Mouse (Mus musculus) midbrain, embryonic 13.5 days (tissue): ENCODE data around the gene Ifna14. TPM values are rescaled to one million over a fixed set of nuclear protein-coding genes. Genes with fewer than 3 reads are reported as not detected.

ENCODE experiments used
- ATAC-seq: fragments of 200-750 bp; cut with Nextera tagmentation; 2 replicates; pipeline ENCODE4 v1.8.0; 2017; ENCODE audit warnings: mild to moderate bottlenecking, moderate TSS enrichment, moderate library complexity
- H3K27ac ChIP-seq: fragments of 300-500 bp; sonication (generic); 2 replicates; pipeline ENCODE4 v1.5.1; 2015; ENCODE audit warnings: inconsistent platforms, mild to moderate bottlenecking, moderate library complexity
- H3K27me3 ChIP-seq: fragments of 300-500 bp; sonication (generic); 2 replicates; pipeline ENCODE4 v1.6.1; 2015; ENCODE audit warnings: mild to moderate bottlenecking, inconsistent platforms
- H3K36me3 ChIP-seq: fragments of 300-500 bp; sonication (generic); 2 replicates; pipeline ENCODE4 v1.6.1; 2015; ENCODE audit warnings: mild to moderate bottlenecking, inconsistent platforms
- H3K4me1 ChIP-seq: fragments of 300-500 bp; sonication (generic); replicated peaks from 2 replicates; pipeline ENCODE4 v1.6.1; 2015; ENCODE audit warnings: inconsistent platforms
- H3K4me2 ChIP-seq: fragments of 300-500 bp; sonication (generic); replicated peaks from 2 replicates; pipeline ENCODE4 v1.6.1; 2015; ENCODE audit warnings: moderate library complexity, mild to moderate bottlenecking, inconsistent platforms
- H3K4me3 ChIP-seq: fragments of 300-500 bp; sonication (generic); replicated peaks from 2 replicates; pipeline ENCODE4 v1.5.1; 2015; ENCODE audit warnings: mild to moderate bottlenecking, inconsistent platforms
- H3K9ac ChIP-seq: fragments of 300-500 bp; sonication (generic); replicated peaks from 2 replicates; pipeline ENCODE4 v1.6.1; 2015; ENCODE audit warnings: mild to moderate bottlenecking, inconsistent platforms
- H3K9me3 ChIP-seq: fragments of 300-500 bp; sonication (generic); 2 replicates; pipeline ENCODE4 v1.6.1; 2016; ENCODE audit warnings: mild to moderate bottlenecking, inconsistent platforms
- WGBS: fragments of 180-500 bp; shearing (Covaris S2); methylation state at CpG from one replicate; pipeline ENCODE4 v1.1.7; 2015; 5-methylcytosine and 5-hydroxymethylcytosine counted together
- polyA plus RNA-seq: library from polyadenylated mRNA; unstranded; fragments of >200 nt; fragmentation: Nextera tagmentation; extraction: Ambion mirVana; gene quantifications from 2 replicates; pipeline ENCODE4 v1.2.1, GENCODE M21; 2015

The Ifna14 gene
- polyA plus RNA-seq, 1 experiment from 2014 or later: not detected

- H3K27me3 ChIP-seq: no peaks in the 10 kb centered on the region
- no peaks in the 10 kb centered on the region for H3K9me3 ChIP-seq
- no peak overlapping the region for H3K27ac ChIP-seq
- no peak for ATAC-seq
- H3K4me2 ChIP-seq: no peak overlapping the region
- H3K36me3 ChIP-seq: no peaks in the 10 kb centered on the region
- H3K9ac ChIP-seq: no peak overlapping the region
- no peak overlapping the region for H3K4me3 ChIP-seq
- H3K4me1 ChIP-seq: no peaks in the 10 kb centered on the region
- 94% methylated on average over 2 of the region's 2 CpGs for WGBS
Measured at GRCm38 (mm10) chr4:88533499-88533898, 38.1 kb downstream of the Ifna14 start.

- H3K4me3 ChIP-seq: no peak overlapping the region
- H3K27me3 ChIP-seq: no peaks in the 10 kb centered on the region
- WGBS: 91% methylated on average over 2 of the region's 2 CpGs
- no peak overlapping the region for H3K4me2 ChIP-seq
- no peaks in the 10 kb centered on the region for H3K36me3 ChIP-seq
- H3K27ac ChIP-seq: no peak overlapping the region
- ATAC-seq: no peak
- no peak overlapping the region for H3K9ac ChIP-seq
- no peaks in the 10 kb centered on the region for H3K4me1 ChIP-seq
- H3K9me3 ChIP-seq: no peaks in the 10 kb centered on the region
Measured at GRCm38 (mm10) chr4:88530892-88531291, 40.7 kb downstream of the Ifna14 start.

GRCm38 (mm10) chr4:88530271-88530670, 41.3 kb downstream of the Ifna14 start:
- no peaks in the 10 kb centered on the region for H3K9me3 ChIP-seq
- H3K4me2 ChIP-seq: no peak overlapping the region
- no peaks in the 10 kb centered on the region for H3K4me1 ChIP-seq
- no peak overlapping the region for H3K9ac ChIP-seq
- no peak overlapping the region for H3K27ac ChIP-seq
- H3K36me3 ChIP-seq: no peaks in the 10 kb centered on the region
- no peaks in the 10 kb centered on the region for H3K27me3 ChIP-seq
- no peak overlapping the region for H3K4me3 ChIP-seq
- no peak for ATAC-seq
- WGBS: 66% methylated on average over 4 of the region's 4 CpGs

GRCm38 (mm10) chr4:88526379-88527049, 45.1 kb downstream of the Ifna14 start:
- 92% methylated on average over 5 of the region's 5 CpGs for WGBS
- Histone ChIP-seq H3K4me2 (no peak overlapping the region), H3K9ac (no peak overlapping the region), H3K4me1 (no peaks in the 10 kb centered on the region), H3K4me3 (no peak overlapping the region), H3K27ac (no peak overlapping the region), H3K36me3 (no peaks in the 10 kb centered on the region), H3K27me3 (no peaks in the 10 kb centered on the region), H3K9me3 (no peaks in the 10 kb centered on the region)
- no peak for ATAC-seq

- Histone ChIP-seq H3K4me1 (no peaks in the 10 kb centered on the region), H3K27ac (no peak overlapping the region), H3K9ac (no peak overlapping the region), H3K36me3 (no peaks in the 10 kb centered on the region), H3K4me3 (no peak overlapping the region), H3K4me2 (no peak overlapping the region), H3K27me3 (no peaks in the 10 kb centered on the region), H3K9me3 (no peaks in the 10 kb centered on the region)
- 85% methylated on average over 3 of the region's 3 CpGs for WGBS
- ATAC-seq: no peak
Measured at GRCm38 (mm10) chr4:88525393-88525792, 46.2 kb downstream of the Ifna14 start.

- no peaks in the 10 kb centered on the region for H3K27me3 ChIP-seq
Measured at GRCm38 (mm10) chr4:88523241-88523640, 48.4 kb downstream of the Ifna14 start.

GRCm38 (mm10) chr4:88522674-88523073, 48.9 kb downstream of the Ifna14 start, which contains the start of gene Ifnb1:
Ifnb1 (minus strand) TSS chr4:88522774.
- Histone ChIP-seq H3K4me2 (no peak within 1 kb of the TSS), H3K36me3 (no peaks in the 10 kb centered on the region), H3K4me3 (no peak within 1 kb of the TSS), H3K4me1 (no peaks in the 10 kb centered on the region), H3K27ac (no peak within 1 kb of the TSS), H3K9me3 (no peaks in the 10 kb centered on the region), H3K27me3 (no peaks in the 10 kb centered on the region), H3K9ac (no peak within 1 kb of the TSS)
- no peak for ATAC-seq
- 91% methylated on average over 4 of the region's 4 CpGs for WGBS

More at GRCm38 (mm10) chr4:88523241-88523640, 48.4 kb downstream of the Ifna14 start:
- H3K9ac ChIP-seq: no peak overlapping the region
- no peak for ATAC-seq
- no peaks in the 10 kb centered on the region for H3K4me1 ChIP-seq
- H3K9me3 ChIP-seq: no peaks in the 10 kb centered on the region
- no peak overlapping the region for H3K27ac ChIP-seq
- H3K4me2 ChIP-seq: no peak overlapping the region
- no peak overlapping the region for H3K4me3 ChIP-seq
- no peaks in the 10 kb centered on the region for H3K36me3 ChIP-seq

Other genes starting within 250 kb of the Ifna14 start
- gene Hacd4, start 132.9 kb downstream of the Ifna14 start, polyA plus RNA-seq: 3.1 and 3.4 TPM in 2 replicates
- gene Ifnb1, start 49.0 kb downstream of the Ifna14 start, polyA plus RNA-seq: not detected in 2 replicates
- not detected in 2 replicates for gene Ifna15, start 13.6 kb downstream of the Ifna14 start, polyA plus RNA-seq
- gene Ifna9, start 20.6 kb upstream of the Ifna14 start, polyA plus RNA-seq: not detected in 2 replicates
- gene Ifna12, start 31.6 kb upstream of the Ifna14 start, polyA plus RNA-seq: not detected in 2 replicates
- gene C87499, start 62.6 kb upstream of the Ifna14 start, polyA plus RNA-seq: not detected in 2 replicates
- gene Ifna13, start 72.7 kb upstream of the Ifna14 start, polyA plus RNA-seq: not detected in 2 replicates
- not detected in 2 replicates for gene Ifna16, start 105.1 kb upstream of the Ifna14 start, polyA plus RNA-seq
- gene Ifna2, start 112.1 kb upstream of the Ifna14 start, polyA plus RNA-seq: not detected in 2 replicates
- gene Ifnab, start 119.6 kb upstream of the Ifna14 start, polyA plus RNA-seq: not detected in 2 replicates
- 1.6 and 1.7 TPM in 2 replicates for gene Gm26566, start 150.0 kb upstream of the Ifna14 start, polyA plus RNA-seq
- gene Klhl9, start 150.7 kb upstream of the Ifna14 start, polyA plus RNA-seq: 132 and 146 TPM in 2 replicates
- gene Gm13271, start 183.1 kb upstream of the Ifna14 start, polyA plus RNA-seq: not detected in 2 replicates
- gene Gm13283, start 188.3 kb upstream of the Ifna14 start, polyA plus RNA-seq: not detected in 2 replicates
- not detected in 2 replicates for gene Gm13290, start 202.0 kb upstream of the Ifna14 start, polyA plus RNA-seq
- not detected in 2 replicates for gene Gm13289, start 205.1 kb upstream of the Ifna14 start, polyA plus RNA-seq
- not detected in 2 replicates for gene Gm13272, start 208.1 kb upstream of the Ifna14 start, polyA plus RNA-seq
- 0.22 TPM in 1 of 2 replicates, not detected in the other for gene Ifnz, start 210.3 kb upstream of the Ifna14 start, polyA plus RNA-seq
- not detected in 2 replicates for gene Gm13276, start 213.9 kb upstream of the Ifna14 start, polyA plus RNA-seq
- not detected in 2 replicates for gene Gm13277, start 216.8 kb upstream of the Ifna14 start, polyA plus RNA-seq
- gene Gm13278, start 219.8 kb upstream of the Ifna14 start, polyA plus RNA-seq: not detected in 2 replicates
- not detected in 2 replicates for gene Gm13275, start 222.7 kb upstream of the Ifna14 start, polyA plus RNA-seq
- not detected in 2 replicates for gene Gm13279, start 225.6 kb upstream of the Ifna14 start, polyA plus RNA-seq
- gene Gm13285, start 227.9 kb upstream of the Ifna14 start, polyA plus RNA-seq: 0.19 and 0.28 TPM in 2 replicates
- not detected in 2 replicates for gene Gm13287, start 231.5 kb upstream of the Ifna14 start, polyA plus RNA-seq
- not detected in 2 replicates for gene Gm13288, start 233.7 kb upstream of the Ifna14 start, polyA plus RNA-seq
- gene Ifna7, start 244.4 kb upstream of the Ifna14 start, polyA plus RNA-seq: not detected in 2 replicates
- gene Ifna11, start 248.2 kb upstream of the Ifna14 start, polyA plus RNA-seq: not detected in 2 replicates